Mouse (Mus musculus) intestine, embryonic 16.5 days (tissue): Measurements from ENCODE around the gene Nfkbie. TPM values are rescaled to one million over a fixed set of nuclear protein-coding genes. Genes with fewer than 3 reads are reported as not detected.

Source experiments
- ATAC-seq: fragments of 200-750 bp; cut with Nextera tagmentation; 2 replicates; pipeline ENCODE4 v1.8.0; 2017; ENCODE audit warnings: moderate TSS enrichment, moderate library complexity
- H3K27ac ChIP-seq: fragments of 300-500 bp; sonication (generic); 2 replicates; pipeline ENCODE4 v1.5.1; 2014; ENCODE audit warnings: mild to moderate bottlenecking, low read length
- H3K27me3 ChIP-seq: fragments of 300-500 bp; sonication (generic); replicated peaks from 2 replicates; pipeline ENCODE4 v1.6.1; 2014; ENCODE audit warnings: low read length, control low read depth, mixed read lengths; ENCODE audit not compliant: control insufficient read depth, insufficient read depth
- H3K36me3 ChIP-seq: fragments of 300-500 bp; sonication (generic); 2 replicates; pipeline ENCODE4 v1.6.1; 2014; ENCODE audit warnings: low read length, control low read depth; ENCODE audit not compliant: control insufficient read depth, insufficient read depth
- H3K4me1 ChIP-seq: fragments of 300-500 bp; sonication (generic); 2 replicates; pipeline ENCODE4 v1.6.1; 2014; ENCODE audit warnings: low read length, control low read depth, mixed read lengths; ENCODE audit not compliant: control insufficient read depth, insufficient read depth
- H3K4me2 ChIP-seq: fragments of 300-500 bp; sonication (generic); 2 replicates; pipeline ENCODE4 v1.6.1; 2014; ENCODE audit warnings: low read depth, low read length, control low read depth
- H3K4me3 ChIP-seq: fragments of 300-500 bp; sonication (generic); 2 replicates; pipeline ENCODE4 v1.5.1; 2014; ENCODE audit warnings: mild to moderate bottlenecking, low read length
- H3K9ac ChIP-seq: fragments of 300-500 bp; sonication (generic); 2 replicates; pipeline ENCODE4 v1.6.1; 2014; ENCODE audit warnings: low read depth, low read length
- H3K9me3 ChIP-seq: fragments of 300-500 bp; sonication (generic); 2 replicates; pipeline ENCODE4 v1.6.1; 2016; ENCODE audit warnings: low read length, control low read depth; ENCODE audit not compliant: control insufficient read depth
- WGBS: fragments of 180-500 bp; shearing (Covaris S2); extraction: QIAGEN DNeasy Blood & Tissue Kit; methylation state at CpG from one replicate; pipeline ENCODE4 v1.1.7; 2014; 5-methylcytosine and 5-hydroxymethylcytosine counted together
- polyA plus RNA-seq: library from polyadenylated mRNA; unstranded; fragments of >200 nt; fragmentation: Nextera tagmentation; extraction: Ambion mirVana; gene quantifications from 2 replicates; pipeline ENCODE4 v1.2.1, GENCODE M21; 2015

Gene Nfkbie
- polyA plus RNA-seq, 1 experiment from 2014 or later: 5.5 TPM

DNA sequence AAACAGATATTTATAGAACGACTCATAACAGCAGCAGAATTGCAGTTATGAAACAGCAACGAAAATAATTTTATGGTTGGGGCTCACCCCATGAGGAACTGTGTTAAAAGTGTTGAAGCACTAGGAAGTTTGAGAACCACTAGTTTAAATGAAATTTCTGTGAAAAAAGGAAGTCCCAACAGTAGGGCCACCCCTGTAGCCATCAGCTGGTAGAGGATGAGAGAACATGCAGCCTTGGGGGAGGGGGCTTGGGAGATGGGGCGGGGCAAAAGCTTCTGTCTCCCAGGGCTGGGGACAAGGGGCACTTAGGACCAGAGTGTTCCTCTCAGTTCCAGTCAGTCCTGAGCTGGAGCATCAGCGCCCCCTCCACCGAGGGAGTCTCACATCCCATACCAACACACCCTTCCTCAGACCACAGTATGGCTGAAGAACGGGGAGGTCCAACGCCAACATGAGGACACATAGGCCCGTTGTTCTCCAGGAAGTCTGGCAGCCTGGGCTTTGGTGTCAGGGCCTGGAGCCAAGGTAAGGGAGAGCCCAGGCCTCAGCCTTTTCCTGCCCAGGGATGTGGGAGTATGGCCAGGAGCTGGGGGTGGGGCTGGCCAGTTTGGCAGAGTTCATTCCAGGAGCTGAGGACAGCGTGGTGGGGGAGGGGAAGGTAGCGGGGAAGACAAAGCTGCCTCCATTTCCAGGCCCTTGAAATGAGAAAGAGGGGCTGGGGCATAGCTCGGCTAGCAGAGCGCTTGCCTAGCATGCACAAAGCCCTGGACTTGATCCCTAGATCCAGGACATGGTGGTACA is 28.8 kb downstream of the Nfkbie start:
- Histone ChIP-seq H3K4me3 (no peak overlapping the region), H3K4me2 (no peak overlapping the region), H3K9ac (peak overlapping the region; percentile 50), H3K36me3 (no peaks in the 10 kb centered on the region; the same call in none of the 2 replicates), H3K9me3 (no peaks in the 10 kb centered on the region), H3K4me1 (peaks cover 25% of the 10 kb centered on the region), H3K27me3 (no peaks in the 10 kb centered on the region), H3K27ac (peak overlapping the region; percentile 88)
- peak; percentile 57 for ATAC-seq
- 35% methylated on average over 12 of the region's 12 CpGs for WGBS

DNA sequence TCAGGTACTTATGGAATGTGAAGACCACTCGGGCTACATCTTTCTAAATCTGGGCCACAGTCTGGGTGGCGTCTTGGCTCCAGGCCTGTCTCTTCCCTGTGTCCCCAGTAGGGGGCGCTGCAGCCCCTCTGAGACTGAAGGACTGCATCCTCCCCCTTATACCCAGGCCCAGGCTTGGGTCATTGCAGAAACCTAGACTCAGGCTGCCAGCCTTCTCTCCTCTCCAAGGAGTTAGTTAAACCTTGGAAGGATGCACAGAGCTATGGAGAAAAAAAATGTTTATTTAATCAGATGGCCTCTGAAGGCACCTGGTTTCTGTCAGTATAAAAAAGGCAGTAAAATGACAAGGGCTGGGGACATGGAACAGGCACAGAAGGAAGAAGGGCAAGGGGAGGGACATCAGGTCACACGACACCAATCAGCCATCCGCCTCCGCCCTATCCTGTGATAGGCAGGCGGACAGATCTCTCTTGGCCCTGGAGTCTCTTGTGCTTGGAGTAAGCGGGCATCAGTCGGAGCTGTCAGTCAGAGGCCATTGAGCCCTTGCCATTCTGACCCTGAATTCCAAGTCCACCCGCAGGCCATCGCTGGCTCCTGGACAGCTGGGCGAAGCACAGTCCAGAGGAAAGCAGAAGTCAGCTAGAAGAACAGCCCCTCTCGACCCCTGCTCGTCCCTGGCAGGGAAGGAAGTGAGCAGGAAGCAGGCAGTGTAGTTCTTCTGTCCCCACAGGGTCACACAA is 29.6 kb downstream of the Nfkbie start:
- 33% methylated on average over 14 of the region's 14 CpGs for WGBS
- H3K9ac ChIP-seq: peak overlapping the region; percentile 50
- H3K9me3 ChIP-seq: no peaks in the 10 kb centered on the region
- H3K36me3 ChIP-seq: peaks cover 4% of the 10 kb centered on the region
- ATAC-seq: peak; percentile 62
- H3K4me1 ChIP-seq: peaks cover 25% of the 10 kb centered on the region
- H3K4me2 ChIP-seq: no peak overlapping the region
- H3K27me3 ChIP-seq: no peaks in the 10 kb centered on the region
- no peak overlapping the region for H3K4me3 ChIP-seq
- H3K27ac ChIP-seq: peak overlapping the region; percentile 88

DNA sequence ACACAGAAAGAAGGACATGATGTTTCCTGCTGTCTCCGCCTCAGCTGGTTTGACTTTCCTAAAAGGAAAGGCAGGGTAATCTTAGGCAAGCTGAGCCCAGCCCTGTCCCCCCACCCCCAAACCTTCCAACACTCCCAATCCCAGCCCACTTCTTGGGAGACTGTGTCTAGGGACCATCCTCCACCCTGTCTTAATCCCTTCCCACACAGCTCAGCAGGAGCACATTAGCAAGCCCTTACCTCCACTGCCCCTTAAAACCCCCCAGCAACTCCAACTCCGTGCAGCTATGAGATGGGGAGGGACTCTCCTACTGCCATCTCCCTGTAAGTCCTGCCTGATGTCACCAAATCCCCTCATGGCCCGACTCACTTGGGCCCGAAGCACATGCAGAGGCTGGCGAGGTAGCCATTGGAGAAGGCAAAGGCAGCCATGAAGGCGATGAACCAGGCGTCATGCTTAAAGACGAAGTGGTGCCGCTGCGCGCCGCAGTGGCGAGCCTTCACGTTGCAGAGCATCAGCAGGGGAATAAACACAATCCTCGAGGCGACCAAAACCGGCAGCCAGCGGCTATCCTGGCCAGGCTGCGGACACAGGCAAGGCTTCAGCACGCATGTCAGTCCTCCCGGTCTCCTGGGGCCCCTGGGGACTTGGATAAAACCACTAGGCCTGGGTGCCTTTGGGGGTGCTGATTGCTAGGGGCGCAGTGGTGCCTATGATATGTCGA is 30.4 kb downstream of the Nfkbie start:
- peak overlapping the region; percentile 50; the same call in 1 of the 2 replicates for H3K9ac ChIP-seq
- ATAC-seq: no peak
- H3K4me3 ChIP-seq: no peak overlapping the region
- no peaks in the 10 kb centered on the region for H3K27me3 ChIP-seq
- no peak overlapping the region for H3K4me2 ChIP-seq
- H3K4me1 ChIP-seq: peaks cover 23% of the 10 kb centered on the region
- H3K27ac ChIP-seq: peak overlapping the region; percentile 88
- peaks cover 4% of the 10 kb centered on the region for H3K36me3 ChIP-seq
- no peaks in the 10 kb centered on the region for H3K9me3 ChIP-seq
- WGBS: 67% methylated on average over 23 of the region's 23 CpGs

DNA sequence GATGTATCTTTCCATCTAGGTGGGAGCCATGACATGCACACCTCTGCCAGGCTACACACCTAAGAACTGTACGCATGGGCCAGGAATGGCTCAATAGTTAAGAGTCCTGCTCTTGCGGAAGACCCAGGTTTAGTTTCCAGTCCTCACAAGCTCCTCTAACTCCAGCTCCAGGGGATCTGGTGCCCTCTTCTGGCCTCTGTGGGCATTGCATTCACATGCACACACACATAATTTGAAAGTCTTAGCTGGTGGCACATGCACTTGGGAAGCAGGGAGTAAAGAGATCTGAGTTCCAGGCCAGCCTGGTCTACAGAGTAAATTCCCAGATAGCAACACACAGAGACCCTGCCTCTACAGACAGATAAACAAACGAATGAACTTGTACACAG is 30.9 kb downstream of the Nfkbie start:
- ATAC-seq: no peak
- Histone ChIP-seq H3K27ac (no peak overlapping the region), H3K4me3 (no peak overlapping the region), H3K36me3 (peaks cover 4% of the 10 kb centered on the region), H3K27me3 (no peaks in the 10 kb centered on the region), H3K9me3 (no peaks in the 10 kb centered on the region), H3K4me1 (peaks cover 19% of the 10 kb centered on the region), H3K9ac (no peak overlapping the region), H3K4me2 (no peak overlapping the region)
- WGBS: 95% methylated on average over 3 of the region's 3 CpGs

DNA sequence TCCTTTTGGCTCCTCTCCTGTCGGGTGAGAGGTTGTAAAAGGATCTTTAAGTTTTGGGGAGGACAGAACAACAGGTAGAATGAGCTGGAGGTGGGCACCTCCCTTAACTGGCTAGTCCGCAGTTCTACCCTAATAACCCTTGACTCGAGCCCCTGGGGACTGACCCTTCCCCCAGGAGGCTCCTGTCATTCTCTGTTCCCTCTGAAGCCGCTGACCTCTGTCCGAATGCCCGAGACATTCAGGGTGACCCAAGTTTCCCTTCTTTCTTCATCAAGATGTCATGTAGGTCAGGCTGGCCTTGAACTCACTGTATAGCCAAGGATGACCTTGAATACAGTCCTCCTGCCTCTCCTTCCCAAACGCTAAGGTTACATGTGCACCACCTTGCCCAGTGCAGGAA is 32.9 kb downstream of the Nfkbie start:
- no peak overlapping the region for H3K4me2 ChIP-seq
- no peak overlapping the region for H3K27ac ChIP-seq
- H3K27me3 ChIP-seq: no peaks in the 10 kb centered on the region
- peaks cover 35% of the 10 kb centered on the region for H3K4me1 ChIP-seq
- 89% methylated on average over 7 of the region's 7 CpGs for WGBS
- no peak overlapping the region for H3K9ac ChIP-seq
- no peaks in the 10 kb centered on the region for H3K9me3 ChIP-seq
- H3K36me3 ChIP-seq: peaks cover 4% of the 10 kb centered on the region
- no peak for ATAC-seq
- H3K4me3 ChIP-seq: no peak overlapping the region

DNA sequence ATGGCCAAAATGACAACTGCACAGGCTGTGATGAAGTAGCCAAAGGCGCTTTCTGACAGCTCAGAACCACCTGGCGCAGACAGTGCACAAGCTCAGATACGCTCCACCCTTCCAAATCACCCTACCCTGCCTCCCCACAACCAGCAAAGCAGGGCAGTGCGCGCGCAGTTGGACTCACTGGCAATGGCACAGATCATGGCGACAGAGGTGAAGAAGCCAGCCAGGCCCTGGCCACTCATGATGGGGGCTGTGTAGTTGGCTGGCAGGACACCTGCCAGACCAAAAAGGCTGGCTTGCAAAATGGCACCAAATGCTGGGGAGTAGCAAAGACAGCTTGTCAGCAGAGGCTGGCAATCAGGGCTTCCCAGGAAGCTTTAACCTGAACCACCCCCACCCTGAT is 33.7 kb downstream of the Nfkbie start:
- no peaks in the 10 kb centered on the region for H3K9me3 ChIP-seq
- H3K9ac ChIP-seq: no peak overlapping the region
- WGBS: 95% methylated on average over 7 of the region's 7 CpGs
- H3K27ac ChIP-seq: no peak overlapping the region
- no peak for ATAC-seq
- no peak overlapping the region for H3K4me2 ChIP-seq
- no peak overlapping the region for H3K4me3 ChIP-seq
- peaks cover 4% of the 10 kb centered on the region for H3K36me3 ChIP-seq
- peaks cover 42% of the 10 kb centered on the region for H3K4me1 ChIP-seq
- H3K27me3 ChIP-seq: no peaks in the 10 kb centered on the region

DNA sequence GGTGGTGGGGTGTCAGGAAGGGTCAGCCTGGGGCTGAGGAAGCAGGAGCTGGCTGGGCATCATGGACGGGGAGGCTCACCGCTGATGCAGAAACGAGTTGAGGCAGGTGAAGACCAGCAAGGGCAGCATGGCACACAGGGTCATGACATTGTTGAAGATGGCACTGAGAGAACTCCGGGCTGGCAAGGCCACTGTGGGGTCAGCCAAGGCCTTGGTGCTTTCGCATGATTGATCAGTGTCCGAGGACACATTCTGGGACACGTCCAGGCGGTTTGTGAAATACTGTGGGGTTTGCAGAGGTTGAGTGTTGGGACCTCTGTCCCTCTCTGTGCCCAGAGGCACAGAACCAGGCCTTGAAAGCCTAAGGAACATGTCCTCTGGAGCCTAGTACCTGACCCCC is 34.3 kb downstream of the Nfkbie start:
- Histone ChIP-seq H3K4me1 (peaks cover 42% of the 10 kb centered on the region), H3K36me3 (peaks cover 4% of the 10 kb centered on the region), H3K9me3 (no peaks in the 10 kb centered on the region), H3K4me3 (no peak overlapping the region), H3K27ac (no peak overlapping the region), H3K9ac (no peak overlapping the region), H3K4me2 (no peak overlapping the region), H3K27me3 (no peaks in the 10 kb centered on the region)
- WGBS: 94% methylated on average over 8 of the region's 8 CpGs
- ATAC-seq: no peak

DNA sequence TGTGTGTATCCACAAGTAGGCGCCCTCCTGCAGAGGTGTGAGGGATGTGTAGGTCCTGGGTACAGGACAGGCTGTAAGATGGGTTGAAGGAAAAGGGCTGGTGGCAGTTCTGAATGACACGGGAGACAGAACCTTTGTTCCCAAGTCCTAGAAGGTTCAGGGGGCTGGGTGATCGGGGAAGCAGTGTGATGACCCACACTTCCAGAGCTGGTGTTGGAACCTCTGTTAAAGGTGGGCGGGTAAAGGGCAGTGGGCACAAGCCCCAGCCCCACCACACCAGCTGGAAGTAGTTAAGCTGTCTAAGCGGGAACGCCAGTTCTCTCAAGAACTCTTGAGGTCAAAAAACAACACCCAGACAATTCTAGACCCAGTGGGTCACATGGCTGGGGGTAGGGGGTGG is 34.9 kb downstream of the Nfkbie start:
- no peaks in the 10 kb centered on the region for H3K9me3 ChIP-seq
- H3K9ac ChIP-seq: no peak overlapping the region
- H3K4me2 ChIP-seq: no peak overlapping the region
- no peaks in the 10 kb centered on the region for H3K27me3 ChIP-seq
- H3K27ac ChIP-seq: no peak overlapping the region
- H3K4me3 ChIP-seq: no peak overlapping the region
- peaks cover 40% of the 10 kb centered on the region for H3K4me1 ChIP-seq
- WGBS: 77% methylated on average over 6 of the region's 6 CpGs
- H3K36me3 ChIP-seq: peaks cover 4% of the 10 kb centered on the region
- no peak for ATAC-seq
